Mouse (Mus musculus) spleen, adult 2 months (tissue): ENCODE results near the gene Jph3. TPM values are rescaled to one million over a fixed set of nuclear protein-coding genes. Genes with fewer than 3 reads are reported as not detected.

Experiments
- DNase-seq, 2 experiments: peaks; one replicate each; pipeline versions ENCODE4 v3.0.0 to v3.0.0-alpha.2; 2012 to 2021; ENCODE audit warnings: low spot score in 2 of 2, low read depth in 1 of 2
- H3K27ac ChIP-seq: fragments of 200-500 bp; 2 replicates; pipeline ENCODE4 v1.5.1; 2012; ENCODE audit warnings: low read length, inconsistent platforms; ENCODE audit not compliant: insufficient read depth
- H3K27me3 ChIP-seq: fragments of 200-500 bp; 2 replicates; pipeline ENCODE4 v1.6.1; 2012; ENCODE audit warnings: mild to moderate bottlenecking, moderate library complexity, low read length, inconsistent platforms; ENCODE audit not compliant: control insufficient read depth, insufficient read depth
- H3K36me3 ChIP-seq: fragments of 200-500 bp; 2 replicates; pipeline ENCODE4 v1.6.1; 2012; ENCODE audit warnings: mild to moderate bottlenecking, low read length, inconsistent platforms; ENCODE audit not compliant: control insufficient read depth, insufficient read depth
- H3K4me1 ChIP-seq: fragments of 200-500 bp; 2 replicates; pipeline ENCODE4 v1.6.1; 2011; ENCODE audit warnings: inconsistent platforms; ENCODE audit not compliant: control insufficient read depth, insufficient read depth, insufficient read length
- H3K4me3 ChIP-seq: fragments of 200-500 bp; 2 replicates; pipeline ENCODE4 v1.5.1; 2011; ENCODE audit warnings: mild to moderate bottlenecking, inconsistent platforms; ENCODE audit not compliant: insufficient read depth, insufficient read length; ENCODE audit errors: extremely low read depth
- CTCF ChIP-seq: fragments of 200-500 bp; IDR thresholded peaks from 2 replicates; pipeline ENCODE4 v1.5.1; 2011; ENCODE audit warnings: mild to moderate bottlenecking, inconsistent platforms; ENCODE audit not compliant: insufficient read depth, insufficient read length, insufficient replicate concordance; ENCODE audit errors: extremely low read depth
- POLR2A ChIP-seq: fragments of 200-500 bp; IDR thresholded peaks from 2 replicates; pipeline ENCODE4 v1.6.1; 2011; ENCODE audit warnings: low read depth, low read length, inconsistent platforms
- WGBS: fragments of 180-500 bp; shearing (Covaris S2); methylation state at CpG from one replicate; pipeline ENCODE4 v1.1.7; 2018; 5-methylcytosine and 5-hydroxymethylcytosine counted together
- polyA plus RNA-seq: library from polyadenylated mRNA; depleted of rRNA; stranded (reverse); fragments of >200 nt; gene quantifications from 2 replicates; pipeline ENCODE4 v1.2.3, GENCODE M21; 2012

Jph3 gene
- polyA plus RNA-seq, 1 experiment: 0.02 TPM

DNA sequence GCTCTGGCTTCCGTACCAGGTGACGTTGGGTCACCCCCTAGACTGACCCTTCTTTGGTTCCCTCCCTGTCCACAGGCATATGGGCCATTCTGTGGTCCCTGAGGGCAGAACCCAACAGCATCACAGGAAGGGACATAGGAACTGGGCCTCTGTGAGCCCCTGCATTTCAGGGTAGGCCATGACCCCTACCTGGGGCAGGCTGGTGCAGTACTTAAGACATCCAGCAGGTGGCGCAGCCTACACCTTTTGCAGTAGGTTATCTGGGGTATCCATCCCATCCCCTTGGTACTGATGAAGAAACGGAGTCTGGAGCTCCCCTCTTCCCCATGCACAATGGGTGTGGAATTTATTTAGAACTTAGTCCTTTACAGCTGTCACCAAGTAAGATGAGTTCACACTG is 35.0 kb upstream of the Jph3 start:
- 0 out of 2 replicates have a peak, but pooled peaks cover 3% of the 10 kb centered on the region for H3K27me3 ChIP-seq
- H3K27ac ChIP-seq: no peak overlapping the region
- peaks cover 3% of the 10 kb centered on the region; the same call in 1 of the 2 replicates for H3K4me1 ChIP-seq
- peak in 1 of 2 experiments; percentile 50 for DNase-seq
- no peak overlapping the region for H3K4me3 ChIP-seq
- TF ChIP-seq POLR2A (no peak), CTCF (peak; percentile 78; the same call in 1 of the 2 replicates)
- no peaks in the 10 kb centered on the region for H3K36me3 ChIP-seq
- WGBS: 53% methylated on average over 4 of the region's 4 CpGs

DNA sequence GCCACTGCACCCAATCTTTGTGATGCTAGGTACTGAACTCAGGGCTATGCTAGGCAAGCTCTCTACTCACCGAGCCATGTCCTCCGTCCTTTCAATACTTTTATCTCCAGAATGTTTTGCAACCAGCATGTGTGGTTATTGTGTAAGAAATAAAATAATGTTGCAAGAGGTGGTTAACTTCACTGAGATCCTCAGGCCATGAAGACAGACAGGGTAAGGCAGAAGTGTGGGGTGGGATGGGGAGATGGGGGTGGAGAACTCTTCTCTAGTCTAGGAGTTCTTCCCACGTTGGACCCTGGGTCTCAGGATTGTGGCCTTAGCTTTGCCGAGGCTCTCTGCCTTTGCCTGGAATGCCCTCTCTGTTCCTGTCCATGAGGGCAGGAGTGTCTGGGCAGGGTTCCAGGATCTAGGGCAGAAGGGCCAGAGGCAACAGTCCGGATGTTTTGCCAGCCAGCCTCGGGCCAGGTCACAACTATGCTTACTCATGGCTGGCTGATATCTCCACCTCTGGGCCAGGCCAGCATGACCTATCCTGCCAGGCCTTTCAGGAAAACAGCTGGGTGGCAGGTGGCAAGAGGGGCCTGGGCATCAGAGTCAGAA is 33.7 kb upstream of the Jph3 start:
- Histone ChIP-seq H3K27me3 (0 out of 2 replicates have a peak, but pooled peaks cover 3% of the 10 kb centered on the region), H3K27ac (no peak overlapping the region), H3K4me1 (peaks cover 3% of the 10 kb centered on the region; the same call in 1 of the 2 replicates), H3K36me3 (no peaks in the 10 kb centered on the region), H3K4me3 (no peak overlapping the region)
- 75% methylated on average over 6 of the region's 6 CpGs for whole genome bisulfite sequencing
- no peak for DNase-seq
- TF ChIP-seq CTCF (no peak), POLR2A (no peak)

DNA sequence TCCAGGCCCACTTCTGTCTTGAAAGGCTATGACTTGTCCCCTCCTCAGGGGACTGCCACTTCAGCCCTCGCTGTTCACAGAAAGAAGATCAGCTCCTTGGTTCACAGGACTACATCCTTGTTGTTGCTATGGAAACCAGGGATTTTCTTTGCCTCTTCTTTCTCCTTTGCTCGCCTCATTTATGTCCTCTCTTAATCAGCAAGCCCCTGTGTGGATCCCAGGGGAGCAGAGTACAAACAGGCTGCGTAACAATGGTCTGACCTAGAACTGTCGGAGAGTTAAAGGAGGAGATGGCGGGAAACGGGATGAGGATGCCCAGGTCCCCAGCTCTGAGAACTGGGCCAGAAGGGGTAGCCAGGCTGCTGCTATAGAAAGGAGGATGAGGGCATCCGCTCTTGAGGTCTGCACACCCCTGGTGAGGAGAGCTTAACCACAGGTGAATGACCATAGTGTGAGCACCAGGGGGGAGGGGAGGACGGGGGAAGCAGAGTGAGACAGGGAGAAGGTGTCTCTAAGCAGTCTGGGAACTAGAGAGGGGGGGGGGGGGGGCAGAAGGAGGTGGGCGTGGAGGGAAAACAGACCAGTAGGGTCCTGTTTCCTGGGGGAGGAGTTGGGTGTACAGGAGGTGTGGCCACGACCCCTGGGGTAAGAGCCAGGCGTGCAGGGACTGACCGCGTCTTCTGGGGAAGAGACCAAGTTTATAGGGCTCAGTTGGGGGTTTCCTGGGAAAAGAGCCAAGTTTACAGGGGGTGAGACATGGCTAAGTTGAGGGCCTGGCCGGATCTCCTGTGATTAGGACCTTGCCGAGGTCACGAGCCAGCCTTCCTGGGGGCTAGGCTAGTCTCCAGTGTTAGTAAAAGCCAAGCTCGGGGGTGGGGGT is 31.4 kb upstream of the Jph3 start:
- no peak for DNase-seq
- 15% methylated on average over 16 of the region's 17 CpGs for WGBS
- 0 out of 2 replicates have a peak, but pooled peaks cover 3% of the 10 kb centered on the region for H3K27me3 ChIP-seq
- TF ChIP-seq CTCF: no peak
- no peak for TF ChIP-seq POLR2A
- peaks cover 3% of the 10 kb centered on the region; the same call in 1 of the 2 replicates for H3K4me1 ChIP-seq
- no peak overlapping the region for H3K4me3 ChIP-seq
- no peaks in the 10 kb centered on the region for H3K36me3 ChIP-seq
- H3K27ac ChIP-seq: no peak overlapping the region

DNA sequence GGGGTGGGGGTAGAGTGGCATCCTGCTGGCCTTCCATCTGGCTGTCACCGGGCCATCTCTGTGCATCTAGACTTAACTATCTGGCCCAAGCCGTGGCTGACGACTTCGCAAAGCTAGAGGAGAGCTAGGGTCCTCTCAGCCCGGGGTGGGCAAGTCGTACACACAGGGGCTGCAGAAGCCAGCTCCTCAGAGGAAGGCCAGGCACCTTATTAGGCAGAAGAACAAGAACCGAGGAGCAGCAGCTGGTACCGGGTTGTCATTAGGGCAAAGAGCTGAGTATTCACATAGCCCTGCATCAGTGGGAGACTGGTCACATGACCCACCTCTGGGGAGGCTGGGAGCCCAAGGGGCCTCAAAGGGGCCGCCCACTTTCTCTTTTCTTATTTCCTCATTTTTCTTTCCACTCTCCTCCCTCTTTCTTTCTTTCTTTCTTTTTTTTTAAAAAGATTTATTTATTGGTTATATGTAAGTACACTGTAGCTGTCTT is 30.8 kb upstream of the Jph3 start:
- peaks cover 3% of the 10 kb centered on the region; the same call in 1 of the 2 replicates for H3K4me1 ChIP-seq

DNA sequence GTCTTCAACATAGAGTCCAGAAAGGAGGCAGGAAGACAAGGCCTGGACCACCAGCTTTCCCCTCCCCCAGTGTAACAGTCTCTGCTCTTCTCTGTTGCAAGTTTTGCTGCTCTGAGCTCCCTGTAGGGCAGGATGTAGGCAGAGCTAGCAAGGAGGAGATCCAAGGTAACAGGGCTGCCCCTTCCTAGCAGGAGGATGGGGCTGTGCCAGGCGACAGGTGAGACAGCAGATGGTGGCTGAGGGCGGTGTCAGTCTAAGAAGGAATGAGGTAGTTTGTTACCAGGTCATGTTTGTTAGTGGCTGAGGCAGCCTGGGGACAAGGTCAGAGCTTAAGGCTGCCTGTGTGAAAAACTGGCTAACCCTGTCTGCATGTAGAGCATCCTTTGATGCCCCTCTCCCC is 29.5 kb upstream of the Jph3 start:
- H3K36me3 ChIP-seq: no peaks in the 10 kb centered on the region
- no peak overlapping the region for H3K27ac ChIP-seq
- no peak for DNase-seq
- peaks cover 3% of the 10 kb centered on the region; the same call in 1 of the 2 replicates for H3K4me1 ChIP-seq
- 98% methylated on average over 2 of the region's 2 CpGs for WGBS
- no peak overlapping the region for H3K4me3 ChIP-seq
- 0 out of 2 replicates have a peak, but pooled peaks cover 3% of the 10 kb centered on the region for H3K27me3 ChIP-seq
- TF ChIP-seq CTCF (no peak), POLR2A (no peak)

More for the DNA sequence above, 30.8 kb upstream of the Jph3 start:
- 9% methylated on average over 9 of the region's 9 CpGs for WGBS
- TF ChIP-seq POLR2A (no peak), CTCF (no peak)
- H3K27ac ChIP-seq: no peak overlapping the region
- 0 out of 2 replicates have a peak, but pooled peaks cover 3% of the 10 kb centered on the region for H3K27me3 ChIP-seq
- no peaks in the 10 kb centered on the region for H3K36me3 ChIP-seq
- no peak overlapping the region for H3K4me3 ChIP-seq
- peak in 1 of 2 experiments; percentile 29 for DNase-seq

DNA sequence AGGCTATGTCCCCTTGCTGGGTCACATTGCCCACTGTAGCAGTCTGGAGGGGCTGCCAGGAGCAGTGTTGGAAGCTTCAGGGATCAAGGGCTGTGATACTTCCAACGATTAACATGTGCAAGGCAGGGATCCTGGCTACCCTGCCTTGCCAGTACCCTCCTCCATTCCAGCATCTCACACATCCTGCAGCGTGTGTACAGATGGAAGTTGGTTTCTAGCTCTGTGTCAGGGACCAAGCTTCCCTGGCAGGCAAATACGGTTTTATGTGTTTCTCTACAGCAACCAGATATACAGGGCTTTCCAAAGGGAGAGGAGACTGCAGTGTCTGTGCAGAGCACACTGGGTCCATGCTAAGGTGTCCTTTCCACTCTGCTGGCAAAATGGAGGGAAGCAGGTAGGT is 24.2 kb upstream of the Jph3 start:
- TF ChIP-seq POLR2A (no peak), CTCF (no peak)
- H3K27me3 ChIP-seq: no peaks in the 10 kb centered on the region
- no peak overlapping the region for H3K27ac ChIP-seq
- H3K36me3 ChIP-seq: no peaks in the 10 kb centered on the region
- no peaks in the 10 kb centered on the region for H3K4me1 ChIP-seq
- no peak overlapping the region for H3K4me3 ChIP-seq
- DNase-seq: no peak
- WGBS: 67% methylated on average over 3 of the region's 3 CpGs
